9 mouse cellular contexts compared by ENCODE assay signal in the genomic region with DNA sequence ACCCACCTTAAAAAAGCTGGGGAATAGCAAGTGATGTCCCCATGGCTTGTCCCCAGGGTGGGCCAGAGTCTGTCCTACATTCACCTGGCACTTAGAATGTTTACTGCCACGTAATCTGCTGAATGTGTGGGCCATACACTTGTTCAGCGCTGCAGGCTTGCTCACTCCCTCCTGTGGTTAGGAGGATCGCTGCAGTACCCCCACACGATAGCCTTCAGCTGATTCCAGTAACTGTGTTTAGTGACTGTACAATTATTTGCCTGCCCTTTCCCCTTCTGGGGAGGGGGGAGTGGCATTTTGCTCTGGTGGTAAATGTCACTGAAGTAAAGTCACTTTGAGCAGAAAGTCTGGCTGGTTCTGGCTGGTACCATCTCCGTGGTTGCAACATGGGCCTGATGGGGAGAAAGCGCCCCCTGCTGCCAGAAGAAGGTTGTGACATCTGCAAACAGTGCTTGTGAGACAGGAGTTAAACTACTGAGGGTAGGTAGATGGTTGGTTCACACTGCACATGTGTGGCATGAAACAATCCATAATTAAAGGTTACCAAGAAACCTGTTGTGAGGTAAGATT. TPM values are rescaled to one million over a fixed set of nuclear protein-coding genes. Genes with fewer than 3 reads are reported as not detected.
DNase-seq lines count a peak whose midpoint lies in the region; ATAC-seq and TF ChIP-seq lines count a peak whose summit lies in the region.
"Had no signal": no experiment of that assay in that cellular context is flagged by ENCODE, and none has a peak within 500 bp of the region (broad histone marks: within the 10 kb centered on the region; RNA-seq: fewer than 3 reads in every experiment).

No protein-coding gene starts in this region.

- 0 out of 2 replicates have a peak, but pooled peaks cover 7% of the 10 kb centered on the region for H3K4me1 ChIP-seq in hindbrain, embryonic 14.5 days (replicated peaks; ENCODE audit: control insufficient read depth, insufficient read depth, low read length)
- H3K4me1 ChIP-seq in hindbrain, embryonic 12.5 days: peaks cover 6% of the 10 kb centered on the region; the same call in 1 of the 2 replicates
- no peaks in the 10 kb centered on the region; the same call in 1 of the 2 replicates for H3K4me1 ChIP-seq in bone marrow, adult 2 months (ENCODE audit: control insufficient read depth, insufficient read depth, low read length)
- H3K4me1 ChIP-seq in forebrain, embryonic 10.5 days: 0 out of 2 replicates have a peak, but pooled peaks cover 7% of the 10 kb centered on the region
- H3K4me1 ChIP-seq in limb, embryonic 14.5 days (ENCODE audit: control insufficient read depth, insufficient read depth, low read length): no peaks in the 10 kb centered on the region
- H3K4me1 ChIP-seq in olfactory bulb, adult 2 months (ENCODE audit: control insufficient read depth, insufficient read depth, low read length): peaks cover 28% of the 10 kb centered on the region
- H3K4me1 ChIP-seq in thymus, adult 2 months (replicated peaks; ENCODE audit: control insufficient read depth, insufficient read depth, low read length): peaks cover 36% of the 10 kb centered on the region

- H3K4me2 ChIP-seq in hindbrain, embryonic 14.5 days (replicated peaks): no peak overlapping the region
- no peak overlapping the region for H3K4me2 ChIP-seq in hindbrain, embryonic 12.5 days (replicated peaks)
- no peak overlapping the region for H3K4me2 ChIP-seq in limb, embryonic 14.5 days (replicated peaks; ENCODE audit: low read depth, low read length, severe bottlenecking)

- peaks cover 5% of the 10 kb centered on the region; the same call in 1 of the 2 replicates for H3K36me3 ChIP-seq in hindbrain, embryonic 14.5 days (replicated peaks; ENCODE audit: control insufficient read depth, insufficient read depth)
- no peaks in the 10 kb centered on the region for H3K36me3 ChIP-seq in hindbrain, embryonic 12.5 days
- H3K36me3 ChIP-seq in forebrain, embryonic 10.5 days (replicated peaks): no peaks in the 10 kb centered on the region
- H3K36me3 ChIP-seq in limb, embryonic 14.5 days (ENCODE audit: control insufficient read depth, insufficient read depth, low read length): no peaks in the 10 kb centered on the region
- H3K36me3 ChIP-seq in thymus, adult 2 months (ENCODE audit: control insufficient read depth, insufficient read depth, low read length): peaks cover 12% of the 10 kb centered on the region

- peak; percentile 78 for DNase-seq in hindbrain, embryonic 14.5 days (ENCODE audit: low spot score)
- DNase-seq in forebrain, embryonic 10.5 days (ENCODE audit: extremely low spot score, low spot score): peak; percentile 71
- DNase-seq in kidney, adult 8-10 months: peak; percentile 39 to 73
- DNase-seq in limb, embryonic 14.5 days (ENCODE audit: low spot score): peak; percentile 6
- peak; percentile 85 for DNase-seq in thymus, adult 2 months

- no peak overlapping the region for H3K4me3 ChIP-seq in hindbrain, embryonic 14.5 days (replicated peaks; ENCODE audit: low read length)
- no peak overlapping the region for H3K4me3 ChIP-seq in hindbrain, embryonic 12.5 days
- no peak overlapping the region for H3K4me3 ChIP-seq in bone marrow, adult 2 months (replicated peaks; ENCODE audit: control insufficient read depth, low read depth, low read length)
- H3K4me3 ChIP-seq in forebrain, embryonic 10.5 days: no peak overlapping the region
- no peak overlapping the region for H3K4me3 ChIP-seq in limb, embryonic 14.5 days (replicated peaks; ENCODE audit: low read length)
- no peak overlapping the region for H3K4me3 ChIP-seq in olfactory bulb, adult 2 months (ENCODE audit: insufficient read depth, low read depth, low read length)
- no peak overlapping the region for H3K4me3 ChIP-seq in thymus, adult 2 months (ENCODE audit: control insufficient read depth, insufficient read depth, low read length)
- H3K4me3 ChIP-seq: megakaryocyte, embryonic 14.5 days had no signal

- TF ChIP-seq POLR2A in bone marrow, adult 2 months (IDR thresholded peaks at IDR 0.05; ENCODE audit: borderline replicate concordance, control insufficient read depth, low read depth, low read length): no peak
- no peak for TF ChIP-seq POLR2A in limb, embryonic 14.5 days (IDR thresholded peaks at IDR 0.05; ENCODE audit: borderline replicate concordance, extremely low read depth, insufficient read depth, insufficient read length)
- TF ChIP-seq POLR2A in olfactory bulb, adult 2 months (IDR thresholded peaks at IDR 0.05; ENCODE audit: insufficient read depth, low read depth, low read length): no peak
- TF ChIP-seq POLR2A in thymus, adult 2 months (IDR thresholded peaks at IDR 0.05; ENCODE audit: control insufficient read depth, extremely low read depth, insufficient read depth, low read length, poor library complexity): no peak

- no peak for ATAC-seq in hindbrain, embryonic 14.5 days (ENCODE audit: low FRiP score)
- no peak for ATAC-seq in hindbrain, embryonic 12.5 days (ENCODE audit: low FRiP score)
- ATAC-seq in limb, embryonic 14.5 days (ENCODE audit: low FRiP score, low read depth): no peak

- WGBS in hindbrain, embryonic 14.5 days: 28% methylated on average over 6 of the region's 6 CpGs
- 32% methylated on average over 6 of the region's 6 CpGs for WGBS in hindbrain, embryonic 12.5 days
- WGBS in bone marrow, adult 2 months: 30% methylated on average over 6 of the region's 6 CpGs
- WGBS in forebrain, embryonic 10.5 days: 36% methylated on average over 6 of the region's 6 CpGs
- WGBS in limb, embryonic 14.5 days: 35% methylated on average over 6 of the region's 6 CpGs
- 18% methylated on average over 6 of the region's 6 CpGs for WGBS in olfactory bulb, adult 2 months
- 37% methylated on average over 6 of the region's 6 CpGs for WGBS in thymus, adult 2 months

- no peak overlapping the region for H3K27ac ChIP-seq in hindbrain, embryonic 14.5 days
- no peak overlapping the region for H3K27ac ChIP-seq in hindbrain, embryonic 12.5 days
- H3K27ac ChIP-seq in bone marrow, adult 2 months (ENCODE audit: control insufficient read depth, insufficient read depth, low read depth, low read length, poor library complexity): no peak overlapping the region
- H3K27ac ChIP-seq in forebrain, embryonic 10.5 days: no peak overlapping the region
- no peak overlapping the region for H3K27ac ChIP-seq in limb, embryonic 14.5 days (replicated peaks; ENCODE audit: low read depth, low read length)
- no peak overlapping the region for H3K27ac ChIP-seq in olfactory bulb, adult 2 months (ENCODE audit: insufficient read depth, low read depth, low read length)
- H3K27ac ChIP-seq in thymus, adult 2 months (ENCODE audit: control insufficient read depth, insufficient read depth, low read length): no peak overlapping the region

- no peaks in the 10 kb centered on the region for H3K9me3 ChIP-seq in hindbrain, embryonic 14.5 days (ENCODE audit: control insufficient read depth, low read length)
- H3K9me3 ChIP-seq in hindbrain, embryonic 12.5 days (replicated peaks): no peaks in the 10 kb centered on the region
- no peaks in the 10 kb centered on the region for H3K9me3 ChIP-seq in forebrain, embryonic 10.5 days
- no peaks in the 10 kb centered on the region for H3K9me3 ChIP-seq in limb, embryonic 14.5 days (ENCODE audit: control insufficient read depth, low read length)
- H3K9me3 ChIP-seq: megakaryocyte, embryonic 14.5 days had no signal

- no peak overlapping the region for H3K9ac ChIP-seq in hindbrain, embryonic 14.5 days
- H3K9ac ChIP-seq in hindbrain, embryonic 12.5 days: no peak overlapping the region
- no peak overlapping the region for H3K9ac ChIP-seq in limb, embryonic 14.5 days (ENCODE audit: low read depth, low read length, severe bottlenecking)

- TF ChIP-seq CTCF in bone marrow, adult 2 months (IDR thresholded peaks at IDR 0.05; ENCODE audit: control insufficient read depth, insufficient read depth, low read length): peak; percentile 76
- peak; percentile 78 for TF ChIP-seq CTCF in olfactory bulb, adult 2 months (IDR thresholded peaks at IDR 0.05; ENCODE audit: insufficient read depth, low read depth, low read length)
- peak; percentile 87; the same call in 1 of the 2 replicates for TF ChIP-seq CTCF in thymus, adult 2 months (IDR thresholded peaks at IDR 0.05; ENCODE audit: borderline replicate concordance, control insufficient read depth, extremely low read depth, insufficient read depth, low read length, poor library complexity)

- H3K27me3 ChIP-seq in hindbrain, embryonic 14.5 days (ENCODE audit: control insufficient read depth, insufficient read depth, low read length): no peaks in the 10 kb centered on the region
- no peaks in the 10 kb centered on the region for H3K27me3 ChIP-seq in hindbrain, embryonic 12.5 days
- no peaks in the 10 kb centered on the region for H3K27me3 ChIP-seq in forebrain, embryonic 10.5 days (ENCODE audit: poor library complexity, severe bottlenecking)
- no peaks in the 10 kb centered on the region for H3K27me3 ChIP-seq in limb, embryonic 14.5 days (ENCODE audit: control insufficient read depth, insufficient read depth, low read length)
- no peaks in the 10 kb centered on the region for H3K27me3 ChIP-seq in thymus, adult 2 months (ENCODE audit: control insufficient read depth, insufficient read depth, low read length)

RNA-seq across cellular contexts. Expression of gene Gm1043, which starts 24.2 kb away (rescaled TPM):
- 1.7 and 2.0 TPM in 2 replicates for polyA plus RNA-seq in hindbrain, embryonic 14.5 days (2014; fragmentation: Nextera tagmentation; extraction: Ambion mirVana)
- 0.36 and 0.52 TPM in 2 replicates for polyA plus RNA-seq in hindbrain, embryonic 12.5 days (2016; fragmentation: Nextera tagmentation; extraction: Ambion mirVana)
- polyA plus RNA-seq in bone marrow, adult 2 months (2011; ENCODE audit: insufficient read depth, insufficient read length, low replicate concordance, missing spikeins): 0.85 and 0.88 TPM in 2 replicates
- polyA plus RNA-seq in forebrain, embryonic 10.5 days (2016; fragmentation: Nextera tagmentation; extraction: Ambion mirVana): not detected in 2 replicates
- 0.96 and 1.0 TPM in 2 replicates for polyA plus RNA-seq in limb, embryonic 14.5 days (2012; rRNA removed)
- 0.18 TPM in 1 of 2 replicates, not detected in the other for polyA plus RNA-seq in limb, embryonic 14.5 days (2014; fragmentation: Nextera tagmentation; extraction: Ambion mirVana)
- not detected in 2 replicates for polyA plus RNA-seq in olfactory bulb, adult 2 months (2012; ENCODE audit: insufficient read depth, insufficient read length, low replicate concordance, missing spikeins)
- polyA plus RNA-seq in thymus, adult 2 months (2012; rRNA removed): 3.6 and 4.3 TPM in 2 replicates

Comparison
In these comparisons a context has a peak if more than half of its experiments do, and no peak if none do; other contexts are left out.
1. DNase-seq: peak in every context shown above with its lines; median percentile 85 in thymus, adult 2 months; 78 in hindbrain, embryonic 14.5 days; 71 in forebrain, embryonic 10.5 days; 56 in kidney, adult 8-10 months; 6 in limb, embryonic 14.5 days.